Mouse (Mus musculus) thymus, postnatal 0 days (tissue): ENCODE measurements around the gene Gm7030. TPM values are rescaled to one million over a fixed set of nuclear protein-coding genes. Genes with fewer than 3 reads are reported as not detected.
"Not testable (repeated sequence)": the region's sequence is repeated elsewhere in the genome, so short reads cannot be mapped to it uniquely, and the experiment has no call there.

Source experiments
- DNase-seq: peaks from one replicate; pipeline ENCODE4 v3.0.0-alpha.2; 2015; ENCODE audit warnings: low spot score
- polyA plus RNA-seq: library from polyadenylated mRNA; unstranded; fragments of >200 nt; fragmentation: Nextera tagmentation; extraction: Ambion mirVana; gene quantifications from 2 replicates; pipeline ENCODE4 v1.2.1, GENCODE M21; 2015

Gene Gm7030
- polyA plus RNA-seq, 1 experiment from 2014 or later = 0.99 TPM

GRCm38 (mm10) chr17:36135421-36136231, 6.4 kb upstream of the Gm7030 start:
- DNase-seq = not testable (repeated sequence)

GRCm38 (mm10) chr17:36131516-36132265, 2.5 kb upstream of the Gm7030 start:
- DNase-seq = peak; percentile 76

GRCm38 (mm10) chr17:36128525-36128924, 700 bp downstream of the Gm7030 start:
- DNase-seq = not testable (repeated sequence)

- DNase-seq = not testable (repeated sequence)
Observed at GRCm38 (mm10) chr17:36124111-36124510, 5.1 kb downstream of the Gm7030 start.

GRCm38 (mm10) chr17:36121352-36122020, 7.7 kb downstream of the Gm7030 start, which contains the start of gene Gm19684:
Gene Gm19684 (plus strand): TSS chr17:36121678.
- peak; percentile 94 for DNase-seq

DNA sequence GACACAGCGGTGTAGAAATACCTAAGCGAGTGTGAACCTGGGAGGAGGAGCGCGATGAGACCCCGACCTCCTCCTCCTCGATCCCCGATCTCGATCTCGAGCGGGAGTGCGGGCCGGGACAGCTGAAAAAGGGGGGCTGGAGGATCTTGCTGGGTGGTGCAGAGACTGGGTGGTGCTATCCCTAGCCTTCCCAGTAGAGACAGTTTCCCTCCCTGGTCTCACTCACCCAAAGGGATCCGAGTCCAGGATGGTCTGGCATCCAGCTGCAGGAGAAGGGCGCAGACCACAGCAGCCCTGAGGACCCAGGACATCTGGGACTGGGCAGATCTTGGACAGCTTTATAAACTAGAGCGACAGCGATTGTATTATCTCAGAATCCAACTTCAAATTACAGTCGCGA, 8.4 kb downstream of the Gm7030 start:
- not testable (repeated sequence) for DNase-seq

GRCm38 (mm10) chr17:36116545-36116944, 12.7 kb downstream of the Gm7030 start:
- DNase-seq = not testable (repeated sequence)

DNA sequence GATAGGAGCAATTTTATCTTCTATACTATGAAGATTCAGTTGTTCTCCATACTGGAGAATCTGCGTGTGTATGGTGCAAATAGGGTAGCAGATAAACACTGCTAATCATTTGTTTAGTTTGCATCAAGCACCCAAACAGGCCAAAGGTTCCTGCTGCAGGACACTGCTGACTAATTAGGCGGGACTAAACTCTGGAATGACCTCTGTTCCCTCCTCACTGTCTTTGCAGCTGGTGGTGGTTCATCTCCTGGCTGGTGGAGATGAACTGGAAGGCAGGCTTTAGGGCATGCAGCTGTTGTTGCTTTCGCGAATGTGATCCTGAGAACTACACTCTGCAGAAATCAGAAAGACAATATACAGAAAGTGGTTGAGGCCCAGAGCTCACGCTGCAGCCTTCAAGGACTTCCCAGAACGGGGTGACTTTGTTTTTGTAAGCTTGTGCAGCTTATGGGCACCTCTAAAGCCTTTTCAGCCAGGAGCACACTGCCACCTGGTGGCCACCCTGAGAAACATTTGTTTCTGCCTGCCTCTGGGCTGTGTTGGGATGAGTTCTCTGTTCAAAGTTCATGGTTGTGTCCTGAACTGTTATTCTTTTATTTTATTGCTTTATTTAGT, 15.1 kb downstream of the Gm7030 start:
- DNase-seq = peak; percentile 72

DNA sequence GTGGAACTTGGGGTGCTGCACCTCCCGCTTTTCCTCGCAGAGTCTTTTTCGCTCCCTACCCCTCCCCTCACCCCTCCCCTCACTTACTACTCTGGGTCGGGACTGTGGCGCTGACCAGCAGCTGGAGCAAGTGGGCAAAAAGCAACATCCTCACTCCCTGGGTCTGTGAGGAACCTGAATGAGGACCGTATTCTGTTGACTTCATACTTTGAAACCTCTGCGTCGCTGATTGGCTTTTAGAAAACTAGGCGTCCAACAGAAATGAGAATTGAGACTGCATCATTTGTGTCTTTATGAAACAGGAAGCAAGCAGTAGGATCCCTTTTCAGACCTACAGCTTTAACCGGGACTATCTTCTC, 17.7 kb downstream of the Gm7030 start:
- peak; percentile 81 for DNase-seq

GRCm38 (mm10) chr17:36110641-36111509, 18.4 kb downstream of the Gm7030 start:
- peak; percentile 45 for DNase-seq

DNA sequence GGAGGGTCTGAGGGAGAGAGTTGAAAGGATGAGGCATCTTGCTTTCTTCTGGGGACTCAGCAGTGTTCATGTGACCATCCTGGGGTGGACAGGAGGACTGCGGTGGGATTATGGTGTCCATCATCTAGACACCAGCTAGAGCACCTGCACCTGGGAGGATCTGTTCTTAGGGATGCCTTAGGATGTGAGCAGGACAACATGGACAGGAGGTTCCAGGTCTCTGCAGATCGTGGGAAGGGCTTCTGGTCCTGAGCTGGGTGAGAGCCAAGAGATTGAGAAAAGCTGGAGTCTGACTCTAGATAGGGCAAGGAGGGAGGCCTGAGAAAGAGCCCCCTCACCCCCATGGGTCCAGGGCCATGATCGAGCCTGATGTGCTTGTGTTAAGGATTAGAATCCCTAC, 19.1 kb downstream of the Gm7030 start:
- not testable (repeated sequence) for DNase-seq

DNA sequence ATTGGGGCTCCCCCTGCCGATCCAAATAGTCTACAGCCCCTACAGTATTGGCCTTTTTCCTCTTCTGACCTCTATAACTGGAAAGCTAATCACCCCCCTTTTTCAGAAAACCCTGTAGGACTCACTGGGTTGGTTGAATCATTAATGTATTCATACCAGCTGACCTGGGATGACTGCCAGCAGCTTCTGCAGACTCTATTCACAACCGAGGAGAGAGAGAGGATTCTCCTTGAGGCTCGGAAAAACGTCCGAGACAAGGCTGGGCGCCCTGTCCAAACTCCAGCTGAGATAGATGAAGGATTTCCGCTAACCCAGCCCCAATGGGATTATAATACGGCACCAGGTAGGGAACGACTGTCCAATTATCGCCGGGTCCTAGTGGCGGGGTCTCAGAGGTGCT, 27.1 kb downstream of the Gm7030 start:
- not testable (repeated sequence) for DNase-seq

DNA sequence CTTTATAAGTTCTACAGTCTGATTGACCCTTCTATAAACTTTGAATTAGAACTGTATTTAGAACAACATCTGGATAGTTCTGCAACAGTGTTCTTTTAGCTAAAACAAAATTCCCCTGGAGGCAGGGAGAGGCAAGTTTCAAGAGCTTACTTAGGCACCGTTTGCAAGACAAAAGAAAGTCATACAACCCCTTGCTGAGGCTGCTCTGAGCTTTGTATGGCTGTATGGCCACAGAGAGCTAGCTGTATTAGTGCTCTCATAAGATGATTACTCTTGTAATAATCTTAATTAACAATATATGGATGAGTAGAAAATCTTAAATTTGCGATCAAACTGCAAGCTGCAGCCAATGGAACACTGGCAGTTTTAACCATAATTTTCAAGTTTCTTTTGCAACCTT, 29.6 kb downstream of the Gm7030 start:
- DNase-seq = not testable (repeated sequence)

GRCm38 (mm10) chr17:36093936-36094335, 35.3 kb downstream of the Gm7030 start:
- DNase-seq = no peak

GRCm38 (mm10) chr17:36092520-36092919, 36.7 kb downstream of the Gm7030 start:
- not testable (repeated sequence) for DNase-seq

DNA sequence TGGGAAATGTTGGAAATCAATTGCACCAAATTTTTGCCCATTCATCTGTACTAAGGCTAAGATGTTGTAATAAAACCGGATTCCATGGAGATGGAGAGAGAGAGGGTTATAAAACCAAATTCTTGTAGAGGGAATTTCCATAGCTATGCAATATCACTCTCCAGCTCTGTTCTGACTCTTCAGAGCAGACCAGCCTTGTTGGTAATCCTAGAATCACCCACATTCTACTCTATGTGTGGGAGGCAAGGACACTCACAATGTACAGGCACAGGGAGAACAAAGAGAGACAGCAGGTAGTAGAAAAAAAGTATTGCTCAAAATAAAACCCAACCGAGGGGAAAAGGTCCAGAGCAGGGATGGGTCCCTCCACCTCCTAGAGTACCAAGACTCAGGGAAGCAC, 37.3 kb downstream of the Gm7030 start:
- not testable (repeated sequence) for DNase-seq

DNA sequence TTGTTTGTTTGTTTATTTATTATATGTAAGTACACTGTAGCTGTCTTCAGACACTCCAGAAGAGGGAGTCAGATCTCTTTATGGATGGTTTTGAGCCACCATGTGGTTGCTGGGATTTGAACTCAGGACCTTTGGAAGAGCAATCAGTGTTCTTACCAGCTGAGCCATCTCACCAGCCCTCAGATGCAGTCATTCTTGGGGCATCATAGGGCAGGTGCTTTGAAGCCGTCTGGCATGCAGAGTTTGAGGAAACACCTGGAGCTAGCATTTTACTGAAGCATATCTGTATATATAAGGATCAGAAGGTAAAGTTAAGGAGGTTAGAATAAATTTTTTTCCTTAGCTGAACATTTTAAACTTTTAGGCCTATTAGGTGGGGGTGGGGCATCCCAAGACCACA, 43.2 kb downstream of the Gm7030 start:
- peak; percentile 67 for DNase-seq

DNA sequence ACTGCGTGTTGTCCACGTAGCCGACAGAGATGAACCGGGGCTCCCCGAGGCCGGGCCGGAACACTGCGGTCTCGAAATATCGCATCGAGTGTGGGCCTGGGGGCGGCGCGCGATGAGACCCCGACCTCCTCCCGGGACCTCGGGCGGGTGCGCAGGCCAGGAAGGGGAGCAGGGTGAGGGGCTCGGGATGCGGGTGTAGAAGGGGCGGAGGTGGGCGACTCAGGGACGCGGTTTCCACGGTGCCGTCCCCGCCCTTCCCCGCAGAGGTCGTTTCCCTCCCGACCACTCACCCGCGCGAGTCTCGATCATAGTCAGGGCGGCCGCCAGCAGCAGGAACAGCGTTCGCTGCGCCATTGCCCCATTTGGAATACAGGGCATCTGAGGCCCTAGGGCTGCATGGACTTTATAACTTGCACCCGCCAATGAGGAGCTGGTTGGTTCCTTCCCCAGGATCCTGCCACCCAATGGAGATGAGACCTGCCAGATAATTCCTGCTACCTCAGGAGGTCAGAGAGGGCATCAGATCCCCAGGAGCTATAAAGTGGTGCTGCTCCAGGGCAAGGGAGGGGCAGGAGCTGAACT, 45.3 kb downstream of the Gm7030 start:
- peak; percentile 25 for DNase-seq

DNA sequence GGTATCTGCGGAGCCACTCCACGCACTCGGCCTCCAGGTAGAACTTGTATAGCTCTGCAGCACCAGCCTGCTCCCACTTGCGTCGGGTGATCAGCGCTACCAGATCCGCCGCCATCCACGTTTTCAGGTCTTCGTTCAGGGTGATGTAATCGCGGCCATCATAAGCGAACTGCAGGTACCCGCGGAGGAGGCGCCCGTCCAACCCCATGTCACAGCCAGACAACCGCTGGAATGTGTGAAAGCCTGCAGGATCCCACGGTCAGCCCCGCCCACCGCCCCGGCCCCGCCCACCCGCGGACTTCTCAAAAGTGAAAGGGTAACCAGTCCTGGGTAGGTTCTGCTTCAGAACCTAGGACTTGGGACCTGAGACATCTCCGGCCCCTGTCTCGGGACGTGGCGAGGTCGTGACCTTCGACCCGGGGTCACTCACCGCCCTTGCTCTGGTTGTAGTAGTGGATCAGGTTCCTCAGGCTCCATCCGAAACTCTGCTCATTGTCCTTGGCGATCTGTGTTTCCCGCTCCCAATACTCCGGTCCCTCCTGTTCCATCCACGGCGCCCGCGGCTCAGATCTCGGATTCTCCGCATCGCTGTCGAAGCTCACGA, 45.9 kb downstream of the Gm7030 start:
- DNase-seq = peak; percentile 21
